Mouse (Mus musculus): ENCODE measurements around the gene Gng7. TPM values are rescaled to one million over a fixed set of nuclear protein-coding genes. Genes with fewer than 3 reads are reported as not detected.
"Not testable (repeated sequence)": the region's sequence is repeated elsewhere in the genome, so short reads cannot be mapped to it uniquely, and the experiment has no call there.

The Gng7 gene
- polyA plus RNA-seq, 1 experiment from 2014 or later, result 7.2 TPM

- ATAC-seq (no peak), DNase-seq (ENCODE audit: low read depth, low spot score) (no peak)
- in situ Hi-C loops (cut with MboI; ENCODE audit: low pct_unique_long_range_greater_than_20kb), result loop anchor here (5.0 kb wide), 4 partner anchors 41 to 181 kb away; partner anchors contain the start of genes Eef2 and Slc39a3
- POLR2A ChIA-PET, result no interaction called here
- CTCF ChIA-PET, result interaction anchor here (1.2 to 10.2 kb wide), 5 partner anchors 33 to 116 kb away, joined by 3 to 130 read pairs (median 6); partner anchors contain the start of gene Gadd45b
- no peak for TF ChIP-seq CTCF (IDR thresholded peaks at IDR 0.05)
- H3K27me3 ChIP-seq, result no peaks in the 10 kb centered on the region
These were observed 18.2 kb downstream of the Gng7 start for GRCm38 (mm10) chr10:80996501-80996900.

- H3K27me3 ChIP-seq, result no peaks in the 10 kb centered on the region
- in situ Hi-C loops (cut with MboI; ENCODE audit: low pct_unique_long_range_greater_than_20kb), result loop anchor here (5.0 kb wide), 4 partner anchors 42 to 182 kb away; partner anchors contain the start of genes Eef2 and Slc39a3
- no peak for ATAC-seq
- CTCF ChIA-PET, result interaction anchor here (0.6 to 10.2 kb wide), 23 partner anchors 11 to 223 kb away, joined by 3 to 130 read pairs (median 3); partner anchors contain the start of genes Eef2, Gadd45b and Tmprss9
- DNase-seq (ENCODE audit: low read depth, low spot score), result no peak
- POLR2A ChIA-PET, result interaction anchor here (3.8 kb wide), 1 partner anchor 66 kb away, joined by 20 read pairs; the partner anchor contains the start of gene Gadd45b
- TF ChIP-seq CTCF (IDR thresholded peaks at IDR 0.05), result no peak
These were observed 19.6 kb downstream of the Gng7 start for GRCm38 (mm10) chr10:80995091-80995632.

GRCm38 (mm10) chr10:80994621-80995020 lies 20.1 kb downstream of the Gng7 start:
- DNase-seq (ENCODE audit: low read depth, low spot score) (no peak), ATAC-seq (no peak)
- H3K27me3 ChIP-seq, result no peaks in the 10 kb centered on the region
- in situ Hi-C loops (cut with MboI; ENCODE audit: low pct_unique_long_range_greater_than_20kb), result loop anchor here (5.0 kb wide), 6 partner anchors 43 to 247 kb away; partner anchors contain the start of genes Eef2 and Slc39a3
- POLR2A ChIA-PET, result interaction anchor here (0.7 to 3.8 kb wide), 3 partner anchors 65 to 287 kb away, joined by 3 to 20 read pairs (median 3); partner anchors contain the start of gene Gadd45b
- TF ChIP-seq CTCF (IDR thresholded peaks at IDR 0.05), result no peak
- CTCF ChIA-PET, result interaction anchor here (0.6 to 10.2 kb wide), 21 partner anchors 10 to 222 kb away, joined by 3 to 130 read pairs (median 3); partner anchors contain the start of genes Eef2, Gadd45b and Tmprss9

- in situ Hi-C loops (cut with MboI; ENCODE audit: low pct_unique_long_range_greater_than_20kb), result loop anchor here (5.0 kb wide), 2 partner anchors 66 to 246 kb away; no protein-coding TSS in a partner anchor
- no peak for TF ChIP-seq CTCF (IDR thresholded peaks at IDR 0.05)
- ChIA-PET CTCF (interaction anchor here (0.7 to 10.2 kb wide), 4 partner anchors 9 to 112 kb away, joined by 3 to 130 read pairs (median 10); partner anchors contain the start of gene Gadd45b), POLR2A (interaction anchor here (1.4 to 3.8 kb wide), 2 partner anchors 64 to 68 kb away, joined by 3 to 20 read pairs; partner anchors contain the start of gene Gadd45b)
- ATAC-seq (no peak), DNase-seq (ENCODE audit: low read depth, low spot score) (no peak)
- H3K27me3 ChIP-seq, result no peaks in the 10 kb centered on the region
These were observed 21.5 kb downstream of the Gng7 start for GRCm38 (mm10) chr10:80993276-80993675.

- ChIA-PET POLR2A (interaction anchor here (1.4 kb wide), 1 partner anchor 66 kb away, joined by 3 read pairs; no protein-coding TSS in a partner anchor), CTCF (interaction anchor here (1.3 to 10.2 kb wide), 4 partner anchors 57 to 112 kb away, joined by 4 to 130 read pairs (median 20); partner anchors contain the start of gene Gadd45b)
- no peak for TF ChIP-seq CTCF (IDR thresholded peaks at IDR 0.05)
- ATAC-seq (no peak), DNase-seq (ENCODE audit: low read depth, low spot score) (no peak)
- no peaks in the 10 kb centered on the region for H3K27me3 ChIP-seq
- in situ Hi-C loops (cut with MboI; ENCODE audit: low pct_unique_long_range_greater_than_20kb), result loop anchor here (5.0 kb wide), 2 partner anchors 65 to 245 kb away; no protein-coding TSS in a partner anchor
These were observed 22.8 kb downstream of the Gng7 start for GRCm38 (mm10) chr10:80991945-80992344.

GRCm38 (mm10) chr10:80991007-80991406 lies 23.7 kb downstream of the Gng7 start:
- in situ Hi-C loops (cut with MboI; ENCODE audit: low pct_unique_long_range_greater_than_20kb), result loop anchor here (5.0 kb wide), 2 partner anchors 64 to 244 kb away; no protein-coding TSS in a partner anchor
- POLR2A ChIA-PET, result interaction anchor here (0.8 to 1.9 kb wide), 2 partner anchors 61 to 64 kb away, joined by 4 to 5 read pairs; partner anchors contain the start of gene Gadd45b
- no peaks in the 10 kb centered on the region for H3K27me3 ChIP-seq
- no peak for DNase-seq (ENCODE audit: low read depth, low spot score)
- CTCF ChIA-PET, result interaction anchor here (0.9 to 10.2 kb wide), 14 partner anchors 9 to 111 kb away, joined by 3 to 130 read pairs (median 4); partner anchors contain the start of genes Gadd45b and Lmnb2
- ATAC-seq, result no peak
- TF ChIP-seq CTCF (IDR thresholded peaks at IDR 0.05), result no peak

- ChIA-PET POLR2A (interaction anchor here (0.8 to 1.9 kb wide), 2 partner anchors 60 to 63 kb away, joined by 4 to 5 read pairs; partner anchors contain the start of gene Gadd45b), CTCF (interaction anchor here (0.9 to 10.2 kb wide), 15 partner anchors 10 to 110 kb away, joined by 3 to 130 read pairs (median 4); partner anchors contain the start of genes Gadd45b and Lmnb2)
- H3K27me3 ChIP-seq, result no peaks in the 10 kb centered on the region
- in situ Hi-C loops (cut with MboI; ENCODE audit: low pct_unique_long_range_greater_than_20kb), result loop anchor here (5.0 kb wide), 2 partner anchors 63 to 243 kb away; no protein-coding TSS in a partner anchor
- no peak for TF ChIP-seq CTCF (IDR thresholded peaks at IDR 0.05)
- no peak for ATAC-seq
- DNase-seq (ENCODE audit: low read depth, low spot score), result no peak
These were observed 24.3 kb downstream of the Gng7 start for GRCm38 (mm10) chr10:80990406-80990805.

GRCm38 (mm10) chr10:80989854-80990253 lies 24.9 kb downstream of the Gng7 start:
- ChIA-PET CTCF (interaction anchor here (1.1 to 10.2 kb wide), 4 partner anchors 29 to 110 kb away, joined by 3 to 130 read pairs (median 14); partner anchors contain the start of gene Gadd45b), POLR2A (interaction anchor here (1.9 kb wide), 1 partner anchor 60 kb away, joined by 5 read pairs; the partner anchor contains the start of gene Gadd45b)
- in situ Hi-C loops (cut with MboI; ENCODE audit: low pct_unique_long_range_greater_than_20kb), result loop anchor here (5.0 kb wide), 2 partner anchors 63 to 243 kb away; no protein-coding TSS in a partner anchor
- not testable (repeated sequence) for H3K27me3 ChIP-seq; DNase-seq (ENCODE audit: low read depth, low spot score); ATAC-seq

- ChIA-PET POLR2A (no interaction called here), CTCF (interaction anchor here (1.1 to 10.2 kb wide), 3 partner anchors 28 to 61 kb away, joined by 3 to 130 read pairs (median 4); partner anchors contain the start of gene Gadd45b)
- ATAC-seq, result no peak
- no peak for TF ChIP-seq CTCF (IDR thresholded peaks at IDR 0.05)
- DNase-seq (ENCODE audit: low read depth, low spot score), result no peak
- in situ Hi-C loops (cut with MboI; ENCODE audit: low pct_unique_long_range_greater_than_20kb), result no loop called here
- no peaks in the 10 kb centered on the region for H3K27me3 ChIP-seq
These were observed 25.3 kb downstream of the Gng7 start for GRCm38 (mm10) chr10:80989446-80989845.
